Mouse (Mus musculus) intestine, postnatal 0 days (tissue): Measurements from ENCODE around the gene Magi3. TPM values are rescaled to one million over a fixed set of nuclear protein-coding genes. Genes with fewer than 3 reads are reported as not detected.

Source experiments
- ATAC-seq: fragments of 200-750 bp; cut with Nextera tagmentation; 2 replicates; pipeline ENCODE4 v1.8.0; 2017; ENCODE audit warnings: mild to moderate bottlenecking, moderate TSS enrichment, moderate library complexity
- H3K27ac ChIP-seq: fragments of 300-500 bp; sonication (generic); 2 replicates; pipeline ENCODE4 v1.5.1; 2014; ENCODE audit warnings: mild to moderate bottlenecking, low read depth, low read length, moderate library complexity
- H3K27me3 ChIP-seq: fragments of 300-500 bp; sonication (generic); replicated peaks from 2 replicates; pipeline ENCODE4 v1.6.1; 2014; ENCODE audit warnings: low read length, mixed read lengths; ENCODE audit not compliant: control insufficient read depth, insufficient read depth
- H3K36me3 ChIP-seq: fragments of 300-500 bp; sonication (generic); 2 replicates; pipeline ENCODE4 v1.6.1; 2014; ENCODE audit warnings: mild to moderate bottlenecking, moderate library complexity; ENCODE audit not compliant: control insufficient read depth, insufficient read depth
- H3K4me1 ChIP-seq: fragments of 300-500 bp; sonication (generic); replicated peaks from 2 replicates; pipeline ENCODE4 v1.6.1; 2014; ENCODE audit warnings: antibody characterized with exemption, low read length, mixed read lengths; ENCODE audit not compliant: control insufficient read depth, insufficient read depth
- H3K4me2 ChIP-seq: fragments of 300-500 bp; sonication (generic); replicated peaks from 2 replicates; pipeline ENCODE4 v1.6.1; 2014; ENCODE audit warnings: low read depth, mild to moderate bottlenecking, moderate library complexity
- H3K4me3 ChIP-seq: fragments of 300-500 bp; sonication (generic); 2 replicates; pipeline ENCODE4 v1.5.1; 2014; ENCODE audit warnings: low read depth, low read length
- H3K9ac ChIP-seq: fragments of 300-500 bp; sonication (generic); 2 replicates; pipeline ENCODE4 v1.6.1; 2014; ENCODE audit warnings: mild to moderate bottlenecking, low read depth, low read length
- H3K9me3 ChIP-seq: fragments of 300-500 bp; sonication (generic); 2 replicates; pipeline ENCODE4 v1.6.1; 2016; ENCODE audit warnings: mixed run types; ENCODE audit not compliant: control insufficient read depth
- CTCF ChIP-seq: sonication (generic); IDR thresholded peaks from 2 replicates; pipeline ENCODE4 v1.5.1; 2016; ENCODE audit warnings: low read depth, mild to moderate bottlenecking, control low read depth, antibody characterized with exemption, moderate library complexity
- WGBS: fragments of 180-500 bp; shearing (Covaris S2); extraction: QIAGEN DNeasy Blood & Tissue Kit; methylation state at CpG from one replicate; pipeline ENCODE4 v1.1.7; 2014; 5-methylcytosine and 5-hydroxymethylcytosine counted together
- polyA plus RNA-seq: library from polyadenylated mRNA; unstranded; fragments of >200 nt; fragmentation: Nextera tagmentation; extraction: Ambion mirVana; gene quantifications from 2 replicates; pipeline ENCODE4 v1.2.1, GENCODE M21; 2015

The Magi3 gene
- polyA plus RNA-seq, 1 experiment from 2014 or later: 4.6 TPM

DNA sequence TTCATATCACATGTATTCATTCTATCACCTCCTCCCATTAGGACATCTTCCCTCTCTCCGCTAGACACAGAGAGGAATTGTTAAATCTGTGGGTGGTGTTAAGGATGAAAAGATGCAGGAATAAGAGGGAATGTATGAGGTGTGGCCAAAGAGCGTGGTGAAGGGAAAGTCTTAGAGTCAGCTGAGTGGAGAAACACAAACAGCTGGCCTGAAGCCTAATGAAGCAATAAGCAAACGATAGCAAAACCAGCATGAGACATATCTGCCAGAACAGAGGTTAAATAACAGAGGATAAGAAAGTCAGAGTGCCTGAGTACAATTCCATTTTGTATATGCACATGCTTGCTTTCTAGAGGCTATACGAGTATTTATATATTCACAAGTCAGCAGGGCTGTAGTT is 235.6 kb downstream of the Magi3 start:
- Histone ChIP-seq H3K27ac (no peak overlapping the region), H3K9ac (no peak overlapping the region), H3K4me3 (no peak overlapping the region), H3K36me3 (peaks cover 16% of the 10 kb centered on the region), H3K9me3 (no peaks in the 10 kb centered on the region), H3K4me1 (no peaks in the 10 kb centered on the region), H3K27me3 (no peaks in the 10 kb centered on the region), H3K4me2 (no peak overlapping the region)
- no peak for ATAC-seq
- 83% methylated on average over 4 of the region's 4 CpGs for WGBS
- TF ChIP-seq CTCF: no peak

DNA sequence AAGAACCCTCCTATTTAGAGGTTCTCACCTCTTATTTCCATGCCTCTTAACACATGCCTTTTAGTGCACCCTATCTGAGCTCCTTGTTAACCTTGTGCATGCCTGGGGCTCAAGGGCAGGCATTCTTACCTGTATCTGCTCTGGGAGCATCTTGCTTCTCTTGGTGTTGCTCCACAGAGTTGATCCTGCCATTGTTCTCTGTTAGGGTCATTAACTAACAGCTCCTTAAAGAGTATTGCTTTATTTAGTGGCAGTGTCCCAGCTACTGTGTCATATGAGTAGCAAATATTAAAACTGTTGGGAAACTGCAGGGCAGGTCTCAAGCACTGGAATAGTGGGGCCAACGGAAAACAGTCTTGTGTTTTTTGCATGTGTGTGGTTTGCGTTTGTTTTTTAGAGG is 249.0 kb downstream of the Magi3 start:
- Histone ChIP-seq H3K4me3 (no peak overlapping the region), H3K36me3 (no peaks in the 10 kb centered on the region), H3K27me3 (no peaks in the 10 kb centered on the region), H3K9me3 (no peaks in the 10 kb centered on the region), H3K4me1 (no peaks in the 10 kb centered on the region), H3K9ac (no peak overlapping the region), H3K27ac (no peak overlapping the region), H3K4me2 (no peak overlapping the region)
- no peak for ATAC-seq
- WGBS: 95% methylated on average over 2 of the region's 2 CpGs
- no peak for TF ChIP-seq CTCF

DNA sequence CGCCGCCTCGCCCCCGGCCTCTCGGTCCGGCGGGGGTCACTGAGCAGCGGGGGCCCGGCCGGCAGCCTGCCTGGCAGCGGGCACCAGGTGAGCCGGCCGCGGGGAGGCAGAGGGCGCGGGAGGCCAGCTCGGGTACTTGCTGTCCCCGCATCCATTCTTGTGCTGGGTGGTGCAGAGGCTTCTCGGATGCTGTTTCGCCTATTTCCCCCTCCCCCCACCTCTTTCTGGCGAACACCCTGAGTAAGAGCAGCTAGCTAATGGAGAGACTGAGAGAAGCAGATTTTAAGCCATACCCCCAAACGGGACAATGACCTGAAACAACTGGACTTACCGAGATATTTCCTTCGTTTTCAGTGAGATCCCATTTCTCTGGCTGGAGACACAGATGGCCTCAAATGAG is 251.5 kb downstream of the Magi3 start:
- Histone ChIP-seq H3K27me3 (no peaks in the 10 kb centered on the region), H3K9ac (peak overlapping the region; percentile 78), H3K27ac (peak overlapping the region; percentile 89), H3K4me3 (peak overlapping the region; percentile 81), H3K9me3 (no peaks in the 10 kb centered on the region), H3K4me2 (peak overlapping the region; percentile 94), H3K4me1 (no peaks in the 10 kb centered on the region), H3K36me3 (peaks cover 7% of the 10 kb centered on the region; the same call in 1 of the 2 replicates)
- no peak for TF ChIP-seq CTCF
- WGBS: 3% methylated on average over 23 of the region's 24 CpGs
- ATAC-seq: peak; percentile 48; the same call in 1 of the 2 replicates

DNA sequence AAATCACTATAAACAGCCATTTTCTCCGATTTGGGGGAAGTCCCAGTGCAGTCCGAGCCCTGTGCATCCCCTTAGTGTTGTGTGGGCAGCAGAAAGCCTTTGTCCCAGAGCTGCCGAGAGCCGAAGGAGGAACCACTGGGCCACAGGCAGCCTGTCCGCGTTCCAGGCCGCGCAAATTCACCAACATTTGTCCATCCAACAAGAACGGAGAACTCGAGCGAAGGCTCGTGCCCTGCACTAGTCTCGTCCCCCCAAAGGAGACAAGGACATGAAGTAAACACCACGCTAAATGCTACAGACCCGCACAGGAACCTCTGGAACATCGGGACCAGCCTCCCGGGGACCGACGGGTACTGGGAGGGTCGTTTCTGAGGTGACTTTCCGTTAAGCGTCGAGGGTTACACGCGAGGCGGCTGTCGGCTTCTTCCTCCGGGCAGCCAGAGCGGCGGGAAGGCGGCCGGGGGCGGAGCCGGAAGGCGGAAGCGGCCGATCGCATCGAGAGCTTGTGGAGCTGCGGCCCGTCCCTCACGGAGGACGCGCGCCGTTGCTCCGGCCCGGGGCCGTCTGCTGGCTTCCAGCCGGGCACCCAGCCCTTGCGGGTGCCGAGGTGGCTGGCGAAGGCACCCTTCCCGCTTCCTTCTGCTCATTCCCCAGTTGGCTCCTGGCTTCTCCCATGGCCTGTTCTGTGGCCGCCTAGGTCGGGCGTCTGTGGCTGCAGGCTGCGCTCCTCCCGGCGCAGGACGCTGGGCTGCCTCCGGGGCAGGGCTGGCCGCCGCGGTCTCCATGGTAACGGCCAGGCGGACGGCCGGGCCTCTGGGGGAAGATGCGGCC is 252.1 kb downstream of the Magi3 start, which contains the start of gene Phtf1:
Phtf1 (plus strand) TSS at position 250 of the 831 bp plus-strand sequence.
- Histone ChIP-seq H3K36me3 (peaks cover 13% of the 10 kb centered on the region; the same call in 1 of the 2 replicates), H3K4me3 (peak within 1 kb of the TSS; percentile 81), H3K27me3 (no peaks in the 10 kb centered on the region), H3K9ac (peak within 1 kb of the TSS; percentile 78), H3K4me1 (no peaks in the 10 kb centered on the region), H3K4me2 (peak within 1 kb of the TSS; percentile 94), H3K27ac (peak within 1 kb of the TSS; percentile 89), H3K9me3 (no peaks in the 10 kb centered on the region)
- TF ChIP-seq CTCF: no peak
- WGBS: under 1% methylated on average over 70 of the region's 70 CpGs
- ATAC-seq: peak; percentile 97

DNA sequence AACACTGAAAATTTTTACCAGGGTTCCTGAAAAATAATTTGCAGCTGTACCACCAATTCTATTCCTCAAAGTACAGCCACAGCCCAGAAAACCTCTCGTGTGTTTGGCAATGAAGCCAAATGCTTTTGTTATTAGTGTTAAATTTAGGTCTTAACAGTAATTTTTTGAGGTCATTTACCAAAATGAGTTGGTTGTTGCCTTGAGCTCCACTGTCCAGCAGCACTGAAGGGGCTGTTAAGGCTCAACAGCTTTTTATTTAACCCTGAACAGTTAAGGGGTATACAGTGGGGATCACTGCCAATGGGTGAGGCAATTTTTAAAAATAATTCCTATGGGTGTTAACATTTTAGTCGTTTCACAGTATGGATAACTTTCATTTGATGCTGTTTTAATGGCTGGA is 252.9 kb downstream of the Magi3 start:
- Histone ChIP-seq H3K4me2 (peak overlapping the region; percentile 94; the same call in 1 of the 2 replicates), H3K36me3 (peaks cover 14% of the 10 kb centered on the region; the same call in 1 of the 2 replicates), H3K9me3 (no peaks in the 10 kb centered on the region), H3K4me3 (peak overlapping the region; percentile 81), H3K27ac (no peak overlapping the region), H3K27me3 (no peaks in the 10 kb centered on the region), H3K4me1 (no peaks in the 10 kb centered on the region), H3K9ac (no peak overlapping the region)
- no peak for TF ChIP-seq CTCF
- WGBS: 32% methylated on average over 2 of the region's 2 CpGs
- no peak for ATAC-seq
